Mouse (Mus musculus): ENCODE results near the gene Gpatch8.

GRCm38 (mm10) chr11:102475027-102475426 lies 81.2 kb downstream of the Gpatch8 start:
- TF ChIP-seq EP300 (IDR thresholded peaks at IDR 0.05; ENCODE audit: insufficient read depth, low read depth, low read length), result no peak
- TF ChIP-seq POLR2A (IDR thresholded peaks at IDR 0.05; ENCODE audit: insufficient read depth, low read depth, low read length), result no peak
